ENCODE assay signal across 12 mouse cellular contexts in the genomic region with DNA sequence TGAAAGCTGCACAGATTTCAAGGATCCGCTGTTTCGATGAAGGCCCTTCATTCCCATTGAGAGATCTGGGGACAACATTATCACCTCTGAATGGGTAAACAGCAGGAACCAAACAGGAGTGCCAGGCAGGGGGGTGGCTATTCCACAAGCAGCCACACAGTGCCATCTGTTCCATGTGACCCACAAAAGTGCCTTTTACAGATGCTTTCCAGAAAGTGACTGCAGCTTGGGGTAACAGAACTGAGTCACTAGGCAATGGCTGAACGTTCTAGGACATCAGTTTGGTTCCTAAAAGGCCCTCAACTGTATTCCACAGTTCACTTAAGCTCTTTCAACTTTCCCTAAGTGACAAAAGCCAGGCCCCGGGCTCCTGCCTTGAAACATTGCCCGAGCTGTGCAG. TPM values are rescaled to one million over a fixed set of nuclear protein-coding genes. Genes with fewer than 3 reads are reported as not detected.
DNase-seq lines count a peak whose midpoint lies in the region; ATAC-seq lines count a peak whose summit lies in the region.
"Had no signal": no experiment of that assay in that cellular context is flagged by ENCODE, and none has a peak within 500 bp of the region (broad histone marks: within the 10 kb centered on the region; RNA-seq: fewer than 3 reads in every experiment).

No protein-coding gene starts in this region.

- no peaks in the 10 kb centered on the region for H3K27me3 ChIP-seq in heart, embryonic 14.5 days (ENCODE audit: control insufficient read depth, insufficient read depth, low read length)
- H3K27me3 ChIP-seq in neural tube, embryonic 14.5 days (ENCODE audit: control insufficient read depth, insufficient read depth, low read length): no peaks in the 10 kb centered on the region
- H3K27me3 ChIP-seq in neural tube, embryonic 15.5 days (replicated peaks): no peaks in the 10 kb centered on the region
- no peaks in the 10 kb centered on the region for H3K27me3 ChIP-seq in forebrain, embryonic 13.5 days
- H3K27me3 ChIP-seq: stomach, embryonic 15.5 days had no signal

- no peaks in the 10 kb centered on the region for H3K9me3 ChIP-seq in heart, embryonic 14.5 days (ENCODE audit: control insufficient read depth, low read length)
- no peaks in the 10 kb centered on the region for H3K9me3 ChIP-seq in neural tube, embryonic 14.5 days (ENCODE audit: control insufficient read depth, low read length)
- no peaks in the 10 kb centered on the region for H3K9me3 ChIP-seq in neural tube, embryonic 15.5 days (replicated peaks)
- H3K9me3 ChIP-seq in forebrain, embryonic 13.5 days (replicated peaks): no peaks in the 10 kb centered on the region
- H3K9me3 ChIP-seq: stomach, embryonic 15.5 days had no signal

- ATAC-seq in heart, embryonic 14.5 days (ENCODE audit: insufficient number of reproducible peaks, insufficient read depth, low FRiP score, low read depth): no peak
- no peak for ATAC-seq in neural tube, embryonic 14.5 days (ENCODE audit: low read depth)
- ATAC-seq in neural tube, embryonic 15.5 days (ENCODE audit: low FRiP score): no peak
- no peak for ATAC-seq in forebrain, embryonic 13.5 days
- ATAC-seq: intestine, postnatal 0 days had no signal

- H3K4me1 ChIP-seq in heart, embryonic 14.5 days (ENCODE audit: control insufficient read depth in 2 of 2, insufficient read depth in 2 of 2, low read length in 2 of 2): peaks cover 10 to 32% of the 10 kb centered on the region in 2 experiments
- H3K4me1 ChIP-seq in neural tube, embryonic 14.5 days (ENCODE audit: control insufficient read depth, insufficient read depth, low read length): 0 out of 2 replicates have a peak, but pooled peaks cover 3% of the 10 kb centered on the region
- H3K4me1 ChIP-seq in neural tube, embryonic 15.5 days: peaks cover 7% of the 10 kb centered on the region
- peaks cover 27% of the 10 kb centered on the region for H3K4me1 ChIP-seq in forebrain, embryonic 13.5 days
- H3K4me1 ChIP-seq: stomach, embryonic 15.5 days had no signal

- peaks cover 28% of the 10 kb centered on the region for H3K36me3 ChIP-seq in heart, embryonic 14.5 days (ENCODE audit: control insufficient read depth, insufficient read depth, low read length)
- H3K36me3 ChIP-seq in neural tube, embryonic 14.5 days (ENCODE audit: control insufficient read depth, insufficient read depth, low read length): no peaks in the 10 kb centered on the region
- H3K36me3 ChIP-seq in neural tube, embryonic 15.5 days: no peaks in the 10 kb centered on the region
- H3K36me3 ChIP-seq in forebrain, embryonic 13.5 days (ENCODE audit: poor library complexity, severe bottlenecking): peaks cover 10% of the 10 kb centered on the region
- H3K36me3 ChIP-seq: stomach, embryonic 15.5 days had no signal

- 34% methylated on average over 5 of the region's 5 CpGs for WGBS in heart, embryonic 14.5 days
- 65% methylated on average over 5 of the region's 5 CpGs for WGBS in neural tube, embryonic 14.5 days
- WGBS in neural tube, embryonic 15.5 days: 58% methylated on average over 5 of the region's 5 CpGs
- 49% methylated on average over 5 of the region's 5 CpGs for WGBS in forebrain, embryonic 13.5 days

- H3K9ac ChIP-seq in heart, embryonic 14.5 days (ENCODE audit: low read length): 0 out of 2 replicates have a peak overlapping the region, but pooled peaks have one; percentile 13
- no peak overlapping the region for H3K9ac ChIP-seq in neural tube, embryonic 14.5 days (replicated peaks; ENCODE audit: low read depth, low read length)
- H3K9ac ChIP-seq in neural tube, embryonic 15.5 days (replicated peaks): no peak overlapping the region
- H3K9ac ChIP-seq in forebrain, embryonic 13.5 days: no peak overlapping the region
- H3K9ac ChIP-seq: stomach, embryonic 15.5 days had no signal

- peak overlapping the region; percentile 61 to 64 for H3K27ac ChIP-seq in heart, embryonic 14.5 days (replicated peaks in 1 of 2; ENCODE audit: control insufficient read depth in 1 of 2, insufficient read depth in 1 of 2, low read depth in 2 of 2, low read length in 2 of 2)
- H3K27ac ChIP-seq in neural tube, embryonic 14.5 days (ENCODE audit: low read depth, low read length): 0 out of 2 replicates have a peak overlapping the region, but pooled peaks have one; percentile 28
- no peak overlapping the region; the same call in 1 of the 2 replicates for H3K27ac ChIP-seq in neural tube, embryonic 15.5 days (replicated peaks)
- peak overlapping the region; percentile 60 for H3K27ac ChIP-seq in forebrain, embryonic 13.5 days
- H3K27ac ChIP-seq: gastrocnemius, adult 2 months; stomach, embryonic 15.5 days had no signal

- no peak overlapping the region for H3K4me3 ChIP-seq in heart, embryonic 14.5 days (ENCODE audit: control insufficient read depth in 1 of 2, insufficient read depth in 1 of 2, low read depth in 1 of 2, low read length in 2 of 2)
- H3K4me3 ChIP-seq in neural tube, embryonic 14.5 days (ENCODE audit: low read depth, low read length): no peak overlapping the region
- H3K4me3 ChIP-seq in neural tube, embryonic 15.5 days (replicated peaks): no peak overlapping the region
- no peak overlapping the region for H3K4me3 ChIP-seq in forebrain, embryonic 13.5 days
- H3K4me3 ChIP-seq: gastrocnemius, adult 2 months; stomach, embryonic 15.5 days had no signal

- no peak overlapping the region for H3K4me2 ChIP-seq in heart, embryonic 14.5 days (ENCODE audit: low read length)
- no peak overlapping the region for H3K4me2 ChIP-seq in neural tube, embryonic 14.5 days (ENCODE audit: low read depth, low read length)
- H3K4me2 ChIP-seq in neural tube, embryonic 15.5 days: no peak overlapping the region
- no peak overlapping the region for H3K4me2 ChIP-seq in forebrain, embryonic 13.5 days
- H3K4me2 ChIP-seq: stomach, embryonic 15.5 days had no signal

- no peak for DNase-seq in heart, postnatal 4 days
- DNase-seq in urinary bladder, postnatal 10 days (ENCODE audit: low spot score): no peak
- no peak for DNase-seq in embryo, embryonic 9.5 days (ENCODE audit: extremely low spot score)
- DNase-seq: gastrocnemius, adult 2 months; lung, postnatal 10 days; retina, postnatal 1 day had no signal

RNA-seq across cellular contexts. Expression of a gene that starts 42.0 kb away (rescaled TPM):
- 181 and 194 TPM in 2 replicates for polyA plus RNA-seq in heart, embryonic 14.5 days (2014; fragmentation: Nextera tagmentation; extraction: Ambion mirVana)
- total RNA-seq in heart, postnatal 4 days (2021): 100 to 1,000 TPM; 313 to 318 TPM
- polyA plus RNA-seq in neural tube, embryonic 14.5 days (2014; fragmentation: Nextera tagmentation; extraction: Ambion mirVana): 27.5 and 48.5 TPM in 2 replicates
- 45.3 and 62.7 TPM in 2 replicates for polyA plus RNA-seq in neural tube, embryonic 15.5 days (2015; fragmentation: Nextera tagmentation; extraction: Ambion mirVana)
- 146 and 153 TPM in 2 replicates for polyA plus RNA-seq in forebrain, embryonic 13.5 days (2015; fragmentation: Nextera tagmentation; extraction: Ambion mirVana)
